Mouse (Mus musculus): Measurements from ENCODE around the gene H13.
"Not testable (repeated sequence)": the region's sequence is repeated elsewhere in the genome, so short reads cannot be mapped to it uniquely, and the experiment has no call there.

The H13 gene

DNA sequence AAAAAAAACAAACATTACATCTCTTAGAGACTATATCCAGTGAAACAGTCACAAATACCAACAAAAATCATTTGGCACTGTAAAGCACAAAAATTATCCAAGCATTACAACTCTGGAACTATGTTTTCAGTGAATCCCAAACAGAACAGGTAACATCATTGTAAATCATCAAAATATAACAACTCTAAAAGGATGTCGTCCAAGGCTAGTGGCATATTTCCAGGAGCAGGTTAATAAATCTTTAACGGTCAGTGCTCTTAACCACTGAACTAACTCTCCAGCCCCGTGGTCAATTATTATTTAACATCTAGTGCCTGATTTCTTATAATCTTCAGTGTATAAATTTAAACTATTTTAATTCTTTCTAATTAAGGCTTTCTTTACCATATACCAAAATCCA is 3.1 kb upstream of the H13 start:
- DNase-seq, result not testable (repeated sequence)

- DNase-seq, result peak in 1 of 2 experiments; percentile 32
Measured at GRCm38 (mm10) chr2:152669639-152670484, 601 bp downstream of the H13 start.

DNA sequence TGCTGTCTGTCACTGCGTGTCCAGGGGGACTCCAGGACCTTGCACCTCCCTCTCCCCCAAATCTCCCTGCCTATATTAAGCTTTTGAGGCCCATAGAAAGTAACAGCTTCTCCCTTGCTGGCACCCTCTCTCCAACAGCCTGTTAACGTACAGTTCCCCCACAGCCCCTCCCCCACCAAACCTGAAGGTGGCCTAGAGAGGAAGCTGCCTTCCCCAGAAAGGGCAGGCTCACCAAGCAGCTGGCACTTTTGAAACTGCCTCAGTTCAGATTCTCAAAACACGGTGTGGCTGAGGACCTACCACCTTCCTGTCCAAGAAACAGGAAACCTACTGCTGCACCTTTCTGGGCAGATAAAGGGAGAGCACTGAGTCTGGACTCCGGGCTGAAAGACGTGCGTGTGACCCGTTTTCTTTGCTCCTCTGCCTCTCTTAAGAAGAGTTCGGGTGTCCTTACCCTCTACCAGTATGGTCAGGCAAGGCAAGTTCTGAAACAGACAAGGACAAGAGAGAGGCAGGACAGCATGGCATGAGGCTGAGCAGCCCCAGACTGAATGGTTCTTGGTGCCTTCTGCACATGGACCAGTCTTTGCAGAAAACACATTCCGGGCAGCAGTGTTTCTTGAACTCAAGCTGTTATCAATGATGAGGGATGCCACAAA is 1.9 kb downstream of the H13 start:
- DNase-seq, result peak; percentile 90 to 93

GRCm38 (mm10) chr2:152671642-152671999 is 2.4 kb downstream of the H13 start:
- DNase-seq, result peak; percentile 77 to 83

DNA sequence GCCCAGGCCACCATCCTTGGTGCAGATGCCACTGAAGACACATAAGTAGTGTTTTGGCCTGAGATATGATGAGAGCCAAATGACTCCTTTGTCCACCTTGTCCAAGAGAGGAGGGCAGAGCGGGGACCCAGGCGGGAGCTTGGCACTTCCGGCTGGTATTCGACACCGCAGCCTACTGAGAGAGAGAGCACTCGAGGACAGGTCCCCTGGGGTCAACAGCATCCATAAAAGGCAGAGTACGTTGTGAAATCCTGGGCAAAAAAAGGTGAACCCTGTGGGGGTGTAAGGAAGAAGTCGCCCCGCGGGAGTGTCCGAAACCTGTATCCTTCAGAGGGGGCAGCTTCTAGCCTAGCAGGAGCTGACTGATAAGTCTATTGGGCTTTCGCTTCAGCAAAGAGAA is 2.9 kb downstream of the H13 start:
- DNase-seq, result no peak

GRCm38 (mm10) chr2:152674148-152674547 is 4.9 kb downstream of the H13 start:
- no peak for DNase-seq

- no peak for DNase-seq
Measured at GRCm38 (mm10) chr2:152675252-152675791, 6.1 kb downstream of the H13 start.

DNA sequence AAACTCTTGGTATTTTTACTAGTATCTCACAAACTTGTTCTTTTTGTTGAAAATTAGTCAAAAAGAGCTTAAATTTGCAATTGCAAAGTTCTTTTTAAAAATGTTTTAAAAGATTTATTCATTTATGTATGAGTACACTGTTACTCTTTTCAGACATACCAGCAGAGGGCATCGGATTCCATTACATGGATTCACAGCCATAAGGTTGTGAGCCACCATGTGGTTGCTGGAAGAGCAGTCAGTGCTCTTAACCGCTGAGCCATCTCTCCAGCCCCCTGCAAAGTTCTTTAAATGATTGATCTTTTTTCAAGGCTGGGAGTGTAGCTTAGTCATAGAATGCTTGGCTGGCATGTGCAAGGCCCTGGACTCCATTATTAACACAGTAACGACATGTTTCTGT is 9.0 kb downstream of the H13 start:
- peak in 1 of 2 experiments; percentile 38 for DNase-seq

GRCm38 (mm10) chr2:152678925-152679324 is 9.7 kb downstream of the H13 start:
- DNase-seq, result no peak

GRCm38 (mm10) chr2:152679701-152680355 is 10.6 kb downstream of the H13 start:
- DNase-seq, result no peak

DNA sequence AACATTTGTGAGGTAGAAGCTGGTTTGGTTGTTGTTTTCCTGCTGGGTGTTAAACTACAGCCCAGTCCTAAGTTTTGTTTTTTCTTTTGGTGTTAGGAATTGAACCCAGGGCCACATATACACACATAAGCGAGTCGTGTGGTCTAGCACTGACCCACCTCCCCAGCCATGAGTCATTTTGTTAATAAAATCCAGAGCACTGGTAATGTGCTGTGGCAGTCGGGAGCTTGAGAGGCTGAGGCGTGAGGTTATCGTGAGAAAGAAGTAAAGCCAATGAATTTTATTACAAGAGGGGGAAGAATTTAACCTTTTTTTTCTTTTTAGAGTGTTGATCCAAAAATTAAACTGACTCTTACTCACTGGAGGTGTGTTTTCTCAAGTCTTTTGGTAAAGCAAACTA is 13.8 kb downstream of the H13 start:
- DNase-seq, result no peak

DNA sequence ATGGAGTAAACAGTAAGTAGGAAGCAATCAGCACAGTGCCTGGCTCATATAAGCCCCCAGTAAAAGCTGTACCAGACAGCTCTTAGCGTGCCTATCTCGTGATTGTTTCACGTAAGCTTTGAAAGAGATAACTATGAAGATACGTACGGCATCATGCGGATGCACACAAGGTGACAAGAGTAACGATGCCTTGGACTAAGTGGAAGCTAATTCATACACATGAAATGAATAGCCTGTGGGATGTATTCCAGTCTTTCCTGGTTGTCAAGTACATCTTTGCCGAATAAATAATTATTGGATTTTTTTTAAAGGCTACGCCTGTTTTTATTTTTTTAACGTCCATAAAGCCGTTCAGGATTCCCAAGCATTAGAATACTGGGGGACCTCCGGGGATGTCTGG is 17.1 kb downstream of the H13 start:
- DNase-seq, result no peak

DNA sequence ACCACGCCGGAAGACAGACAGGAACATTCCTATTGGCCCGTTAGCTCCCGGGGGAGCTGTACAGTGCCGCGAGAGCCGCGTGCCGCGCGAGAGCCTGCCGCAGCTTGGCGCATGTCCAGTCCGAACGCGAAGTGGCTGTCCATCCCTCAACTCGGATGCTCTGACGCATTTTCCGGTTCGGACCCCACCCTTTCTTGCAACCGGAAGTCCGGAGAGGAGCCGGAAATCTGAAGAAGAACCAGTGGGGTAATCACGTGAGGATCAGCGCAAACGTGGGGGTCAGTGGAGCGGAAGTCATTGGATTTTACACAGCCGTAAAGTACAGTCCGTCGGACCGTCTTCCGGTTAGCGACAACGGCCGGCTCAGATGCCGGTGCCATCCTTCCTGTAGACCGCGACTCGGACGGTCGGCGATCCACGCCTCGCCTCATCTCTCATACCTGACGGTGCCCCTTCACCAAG is 17.6 kb downstream of the H13 start, which contains the start of gene Mcts2:
Gene Mcts2 (plus strand): TSS at position 230 of the 462 bp plus-strand sequence.
- no peak for DNase-seq

DNA sequence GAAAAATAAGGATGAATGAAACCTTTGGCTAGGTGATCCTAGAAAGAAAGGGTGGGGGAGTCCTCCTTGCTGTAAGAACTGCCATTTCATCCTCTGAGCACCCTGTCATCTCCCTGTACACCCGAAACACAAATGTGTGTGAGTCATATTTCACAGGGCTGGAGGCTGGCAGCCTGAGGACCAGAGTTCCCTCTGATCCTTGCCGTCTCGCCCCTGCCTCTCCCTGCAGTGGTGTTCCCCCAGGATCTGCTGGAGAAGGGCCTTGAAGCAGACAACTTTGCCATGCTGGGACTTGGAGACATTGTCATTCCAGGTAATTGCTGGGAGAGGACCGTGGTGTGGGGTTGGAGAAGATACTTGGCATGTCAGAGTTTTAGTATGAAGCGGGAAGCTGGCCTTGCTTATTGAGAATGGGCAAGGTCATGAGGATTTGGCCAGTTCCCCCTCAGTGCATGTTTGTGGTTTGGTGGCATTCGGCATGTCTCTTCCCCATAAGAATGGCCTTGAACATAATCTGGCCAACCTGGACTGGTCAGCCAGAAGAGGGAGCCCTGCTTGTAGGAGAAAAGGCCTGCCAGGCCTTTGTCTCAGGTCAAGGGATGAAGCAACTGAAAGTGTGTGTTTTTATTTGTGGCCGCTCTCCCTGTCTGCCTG is 22.4 kb downstream of the H13 start:
- no peak for DNase-seq

GRCm38 (mm10) chr2:152693233-152693632 is 24.0 kb downstream of the H13 start:
- peak; percentile 64 to 66 for DNase-seq

GRCm38 (mm10) chr2:152693735-152694134 is 24.5 kb downstream of the H13 start:
- DNase-seq, result no peak

GRCm38 (mm10) chr2:152694708-152695107 is 25.4 kb downstream of the H13 start:
- DNase-seq, result no peak

GRCm38 (mm10) chr2:152696016-152696415 is 26.8 kb downstream of the H13 start:
- no peak for DNase-seq

GRCm38 (mm10) chr2:152696476-152697164 is 27.4 kb downstream of the H13 start:
- peak; percentile 87 to 88 for DNase-seq

DNA sequence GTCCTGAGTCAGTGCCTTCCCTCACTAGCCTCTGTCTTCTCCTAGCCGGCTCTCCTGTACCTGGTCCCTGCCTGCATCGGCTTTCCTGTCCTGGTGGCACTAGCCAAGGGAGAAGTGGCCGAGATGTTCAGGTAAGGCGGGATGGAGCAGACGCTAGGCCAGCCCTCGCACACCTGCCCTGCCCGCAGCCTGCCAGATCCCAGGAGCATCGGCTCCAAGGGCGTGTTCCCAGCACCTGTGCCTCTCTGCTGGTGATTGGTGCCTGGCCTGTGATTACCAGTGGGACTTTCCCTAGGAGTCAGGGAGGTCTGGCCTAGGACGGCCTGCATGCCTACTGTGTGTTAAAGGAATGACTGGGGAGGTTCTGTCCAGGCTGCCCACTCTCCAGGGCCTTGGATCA is 30.9 kb downstream of the H13 start:
- no peak for DNase-seq

DNA sequence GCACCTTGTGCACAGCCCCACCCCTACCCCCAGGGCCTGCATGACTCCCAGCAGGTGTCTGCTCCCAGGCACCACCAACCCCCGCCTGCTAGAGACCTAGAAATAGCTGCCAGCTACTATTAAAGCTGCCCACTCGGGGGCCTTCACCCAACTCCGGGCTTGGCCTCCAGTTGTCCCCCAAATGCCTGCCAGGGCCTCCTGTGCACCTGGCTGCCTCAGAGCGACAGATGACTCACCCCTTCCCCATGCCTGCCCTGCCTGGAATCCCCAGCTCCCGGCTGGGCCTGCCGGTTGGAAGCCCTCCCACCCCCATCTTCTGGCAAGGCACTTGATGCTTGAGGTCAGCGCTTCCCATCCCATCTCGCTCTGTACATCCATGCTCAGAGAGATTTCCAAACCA is 31.5 kb downstream of the H13 start:
- DNase-seq, result no peak

GRCm38 (mm10) chr2:152703596-152704255 is 34.5 kb downstream of the H13 start:
- no peak for DNase-seq
